In genomic region chr10:39630811-39631210, GRCm38 (mm10) we compare ENCODE assay signal across 12 mouse cellular contexts. TPM values are rescaled to one million over a fixed set of nuclear protein-coding genes. Genes with fewer than 3 reads are reported as not detected.
DNase-seq lines count a peak whose midpoint lies in the region; ATAC-seq and TF ChIP-seq lines count a peak whose summit lies in the region.
"Had no signal": no experiment of that assay in that cellular context is flagged by ENCODE, and none has a peak within 500 bp of the region (broad histone marks: within the 10 kb centered on the region; RNA-seq: fewer than 3 reads in every experiment).

No protein-coding gene starts in this region.

- peak overlapping the region; percentile 42 for H3K4me2 ChIP-seq in lung, embryonic 14.5 days
- H3K4me2 ChIP-seq in stomach, embryonic 15.5 days, result no peak overlapping the region

- H3K9ac ChIP-seq in lung, embryonic 14.5 days, result no peak overlapping the region
- H3K9ac ChIP-seq in stomach, embryonic 15.5 days, result no peak overlapping the region
- H3K9ac ChIP-seq: liver, embryonic 14.5 days had no signal

- H3K27me3 ChIP-seq in heart, embryonic 10.5 days (ENCODE audit: insufficient read depth, poor library complexity, severe bottlenecking), result no peaks in the 10 kb centered on the region
- H3K27me3 ChIP-seq in lung, embryonic 14.5 days (ENCODE audit: insufficient read depth, low read length), result no peaks in the 10 kb centered on the region
- H3K27me3 ChIP-seq in limb, embryonic 10.5 days (ENCODE audit: low read depth, poor library complexity, severe bottlenecking), result no peaks in the 10 kb centered on the region
- H3K27me3 ChIP-seq in stomach, embryonic 15.5 days (replicated peaks), result no peaks in the 10 kb centered on the region
- H3K27me3 ChIP-seq in cerebellum, adult 2 months (ENCODE audit: control insufficient read depth, insufficient read depth, low read length), result no peaks in the 10 kb centered on the region

- no peaks in the 10 kb centered on the region for H3K9me3 ChIP-seq in heart, embryonic 10.5 days
- no peaks in the 10 kb centered on the region for H3K9me3 ChIP-seq in lung, embryonic 14.5 days (ENCODE audit: low read depth, low read length)
- H3K9me3 ChIP-seq in limb, embryonic 10.5 days (replicated peaks), result no peaks in the 10 kb centered on the region
- H3K9me3 ChIP-seq in stomach, embryonic 15.5 days, result no peaks in the 10 kb centered on the region

- TF ChIP-seq CTCF in lung, embryonic 14.5 days (IDR thresholded peaks at IDR 0.05; ENCODE audit: low read depth), result no peak
- no peak for TF ChIP-seq CTCF in cerebellum, adult 2 months (IDR thresholded peaks at IDR 0.05; ENCODE audit: borderline replicate concordance, insufficient read depth, low read depth, low read length)

- H3K27ac ChIP-seq in heart, embryonic 10.5 days, result peak overlapping the region; percentile 85
- H3K27ac ChIP-seq in lung, embryonic 14.5 days (ENCODE audit: low read depth), result peak overlapping the region; percentile 89
- peak overlapping the region; percentile 56; the same call in 1 of the 2 replicates for H3K27ac ChIP-seq in limb, embryonic 10.5 days
- peak overlapping the region; percentile 90 for H3K27ac ChIP-seq in stomach, embryonic 15.5 days
- H3K27ac ChIP-seq in cerebellum, adult 2 months (ENCODE audit: insufficient read depth, low read length), result no peak overlapping the region
- H3K27ac ChIP-seq: liver, embryonic 14.5 days had no signal

- no peak for TF ChIP-seq POLR2A in cerebellum, adult 2 months (IDR thresholded peaks at IDR 0.05; ENCODE audit: borderline replicate concordance, insufficient read depth, low read length)

- no peak for DNase-seq in heart, embryonic 10.5 days (ENCODE audit: low spot score)
- no peak for DNase-seq in heart, postnatal 10 days
- no peak for DNase-seq in lung, embryonic 14.5 days
- DNase-seq in lung, postnatal 36 days, result no peak
- DNase-seq in limb, embryonic 10.5 days (ENCODE audit: low spot score), result no peak
- no peak for DNase-seq in right cerebral cortex, adult 2 months (ENCODE audit: low spot score in 2 of 2)
- no peak for DNase-seq in cerebellum, adult 2 months
- DNase-seq: cerebellum, adult 9-11 months; kidney, adult 18-20 months; thymus, postnatal 14 days had no signal

- WGBS in heart, embryonic 10.5 days, result 38% methylated on average over 6 of the region's 6 CpGs
- WGBS in lung, embryonic 14.5 days, result 28% methylated on average over 6 of the region's 6 CpGs
- 55% methylated on average over 6 of the region's 6 CpGs for WGBS in limb, embryonic 10.5 days
- WGBS in stomach, embryonic 15.5 days, result 38% methylated on average over 6 of the region's 6 CpGs
- WGBS in cerebellum, adult 2 months, result 76% methylated on average over 6 of the region's 6 CpGs

- peaks cover 27% of the 10 kb centered on the region for H3K36me3 ChIP-seq in heart, embryonic 10.5 days
- H3K36me3 ChIP-seq in lung, embryonic 14.5 days (ENCODE audit: insufficient read depth), result peaks cover 30% of the 10 kb centered on the region
- peaks cover 17% of the 10 kb centered on the region for H3K36me3 ChIP-seq in limb, embryonic 10.5 days
- peaks cover 17% of the 10 kb centered on the region for H3K36me3 ChIP-seq in stomach, embryonic 15.5 days

- no peak for ATAC-seq in lung, embryonic 14.5 days (ENCODE audit: insufficient read depth)
- ATAC-seq in stomach, embryonic 15.5 days (ENCODE audit: insufficient read depth, low FRiP score, low read depth), result no peak

- no peak overlapping the region for H3K4me3 ChIP-seq in heart, embryonic 10.5 days
- H3K4me3 ChIP-seq in lung, embryonic 14.5 days (ENCODE audit: low read depth, low read length), result no peak overlapping the region
- no peak overlapping the region for H3K4me3 ChIP-seq in limb, embryonic 10.5 days
- H3K4me3 ChIP-seq in stomach, embryonic 15.5 days (replicated peaks), result no peak overlapping the region
- no peak overlapping the region for H3K4me3 ChIP-seq in cerebellum, adult 2 months (replicated peaks; ENCODE audit: insufficient read depth, low read depth, low read length)

- H3K4me1 ChIP-seq in heart, embryonic 10.5 days, result peaks cover 55% of the 10 kb centered on the region
- peaks cover 25% of the 10 kb centered on the region for H3K4me1 ChIP-seq in lung, embryonic 14.5 days (ENCODE audit: insufficient read depth)
- H3K4me1 ChIP-seq in limb, embryonic 10.5 days, result peaks cover 62% of the 10 kb centered on the region
- H3K4me1 ChIP-seq in stomach, embryonic 15.5 days, result peaks cover 31% of the 10 kb centered on the region
- H3K4me1 ChIP-seq in cerebellum, adult 2 months (ENCODE audit: control insufficient read depth, insufficient read depth, low read length), result 0 out of 2 replicates have a peak, but pooled peaks cover 4% of the 10 kb centered on the region

- intact Hi-C loops in heart, postnatal 10 days (cut with DNase I), result no loop called here

RNA-seq across cellular contexts. Expression of gene Traf3ip2, which starts 18.1 kb away (rescaled TPM):
- 12.6 and 13.7 TPM in 2 replicates for polyA plus RNA-seq in heart, embryonic 10.5 days (2016; fragmentation: Nextera tagmentation; extraction: Ambion mirVana)
- total RNA-seq in heart, postnatal 10 days (2021), result 1 to 10 TPM; 6.4 to 9.3 TPM
- polyA plus RNA-seq in lung, embryonic 14.5 days (2014; fragmentation: Nextera tagmentation; extraction: Ambion mirVana), result 27.9 TPM in 2 replicates
- 7.2 and 8.7 TPM in 2 replicates for polyA plus RNA-seq in limb, embryonic 10.5 days (2016; fragmentation: Nextera tagmentation; extraction: Ambion mirVana)
- 29.0 and 29.6 TPM in 2 replicates for polyA plus RNA-seq in stomach, embryonic 15.5 days (2015; fragmentation: Nextera tagmentation; extraction: Ambion mirVana)
- 5.7 and 6.9 TPM in 2 replicates for polyA plus RNA-seq in cerebellum, adult 2 months (2012; rRNA removed)
